Mouse (Mus musculus): ENCODE measurements around the gene Asap3.
A peak's percentile ranks its signal among the peaks of the same experiment; 100 is the strongest.

The Asap3 gene

DNA sequence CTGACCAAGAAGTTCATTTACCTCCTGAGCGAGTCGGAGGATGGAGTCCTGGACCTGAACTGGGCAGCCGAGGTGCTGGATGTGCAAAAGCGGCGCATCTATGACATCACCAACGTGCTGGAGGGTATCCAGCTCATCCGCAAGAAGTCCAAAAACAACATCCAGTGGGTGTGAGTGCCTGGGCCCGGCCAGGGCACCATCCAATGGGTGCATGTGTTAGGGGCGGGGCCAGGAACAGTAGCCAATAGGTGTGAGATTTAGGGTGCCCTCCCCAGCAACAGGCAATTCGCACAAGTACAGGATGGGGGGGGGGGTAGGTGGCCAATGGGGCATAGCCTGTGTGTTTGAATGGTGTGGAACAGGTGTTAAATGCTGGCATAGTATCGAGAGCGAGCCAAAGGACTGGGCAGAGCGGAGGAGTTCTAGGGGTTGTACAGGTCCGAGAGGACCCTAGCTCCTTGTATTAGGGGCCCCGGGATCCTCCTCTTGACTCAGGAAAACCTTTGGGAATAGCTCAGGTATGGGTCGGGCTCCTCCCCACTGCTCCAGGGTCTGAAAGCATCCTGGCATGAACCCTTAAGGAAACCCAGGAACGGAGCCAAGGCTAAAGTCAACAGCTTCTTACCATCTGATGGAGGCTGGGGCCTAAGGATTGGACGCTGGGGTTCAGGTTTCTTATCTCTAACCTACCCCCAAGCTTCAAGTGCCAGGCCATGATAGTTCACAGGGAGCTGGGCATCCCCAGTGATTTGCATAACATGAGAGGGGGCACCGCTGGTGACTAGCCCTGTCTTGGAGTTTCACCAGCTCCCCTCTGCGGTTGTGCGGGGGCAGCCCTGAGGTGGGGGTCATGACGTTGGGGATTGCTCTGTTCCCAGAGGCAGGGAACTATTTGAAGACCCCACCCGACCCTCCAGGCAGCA is 25.5 kb upstream of the Asap3 start:
- DNase-seq (ENCODE audit: low spot score in 2 of 2), result peak; percentile 52 to 71

GRCm38 (mm10) chr4:136181367-136181766 is 24.8 kb upstream of the Asap3 start:
- no peak for DNase-seq (ENCODE audit: low spot score in 2 of 2)

DNA sequence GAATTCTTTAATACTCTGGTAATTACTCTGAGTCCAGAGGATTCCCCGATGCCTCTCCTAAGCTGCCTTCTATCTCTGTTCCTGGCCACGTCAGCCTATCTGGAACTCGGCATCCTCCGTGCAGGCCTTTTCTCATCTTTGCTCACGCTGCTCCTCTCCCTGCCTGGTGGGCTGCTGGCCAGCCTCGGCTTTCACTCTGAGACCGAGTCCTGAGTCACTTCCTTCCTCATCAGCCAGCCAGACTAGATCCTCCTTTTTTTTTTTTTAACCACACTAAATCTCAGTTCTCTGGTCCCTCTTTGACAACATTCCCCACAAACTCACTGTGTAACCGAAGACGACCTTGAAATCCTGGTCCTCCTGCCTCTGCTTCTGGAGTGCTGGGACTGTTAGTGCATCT is 20.8 kb upstream of the Asap3 start:
- no peak for DNase-seq (ENCODE audit: low spot score in 2 of 2)

- no peak for DNase-seq (ENCODE audit: low spot score in 2 of 2)
Observed at GRCm38 (mm10) chr4:136186315-136186714, 19.9 kb upstream of the Asap3 start.

- no peak for DNase-seq (ENCODE audit: low spot score in 2 of 2)
Observed at GRCm38 (mm10) chr4:136186739-136187472, 19.3 kb upstream of the Asap3 start.

GRCm38 (mm10) chr4:136188973-136189737 is 17.0 kb upstream of the Asap3 start:
- no peak for DNase-seq (ENCODE audit: low spot score in 2 of 2)

GRCm38 (mm10) chr4:136189912-136190311 is 16.3 kb upstream of the Asap3 start:
- DNase-seq (ENCODE audit: low spot score in 2 of 2), result no peak

DNA sequence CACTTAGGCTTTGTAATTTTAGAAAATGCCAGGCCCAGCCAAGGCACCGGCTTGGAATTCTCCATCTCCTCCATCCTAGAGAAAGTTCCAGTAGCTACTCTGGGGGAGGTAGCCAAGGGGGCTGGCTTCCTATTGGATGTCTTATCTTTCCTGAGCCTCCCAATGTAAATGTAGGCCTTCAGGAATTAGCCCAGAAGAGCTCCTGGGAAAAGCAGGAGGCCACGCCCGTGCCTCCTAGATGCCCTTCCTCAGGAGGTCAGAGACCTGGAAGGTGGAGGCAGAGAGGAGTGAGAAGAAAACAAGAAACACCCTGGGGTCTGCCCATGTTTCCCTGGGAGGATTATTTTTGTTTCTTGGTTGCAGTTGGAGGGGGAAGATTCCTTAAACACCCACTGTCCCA is 12.6 kb upstream of the Asap3 start:
- no peak for DNase-seq (ENCODE audit: low spot score in 2 of 2)

- DNase-seq (ENCODE audit: low spot score in 2 of 2), result no peak
Observed at GRCm38 (mm10) chr4:136195029-136195428, 11.1 kb upstream of the Asap3 start.

GRCm38 (mm10) chr4:136195629-136196028 is 10.5 kb upstream of the Asap3 start:
- DNase-seq (ENCODE audit: low spot score in 2 of 2), result no peak

- no peak for DNase-seq (ENCODE audit: low spot score in 2 of 2)
Observed at GRCm38 (mm10) chr4:136196201-136196600, 10.0 kb upstream of the Asap3 start.

DNA sequence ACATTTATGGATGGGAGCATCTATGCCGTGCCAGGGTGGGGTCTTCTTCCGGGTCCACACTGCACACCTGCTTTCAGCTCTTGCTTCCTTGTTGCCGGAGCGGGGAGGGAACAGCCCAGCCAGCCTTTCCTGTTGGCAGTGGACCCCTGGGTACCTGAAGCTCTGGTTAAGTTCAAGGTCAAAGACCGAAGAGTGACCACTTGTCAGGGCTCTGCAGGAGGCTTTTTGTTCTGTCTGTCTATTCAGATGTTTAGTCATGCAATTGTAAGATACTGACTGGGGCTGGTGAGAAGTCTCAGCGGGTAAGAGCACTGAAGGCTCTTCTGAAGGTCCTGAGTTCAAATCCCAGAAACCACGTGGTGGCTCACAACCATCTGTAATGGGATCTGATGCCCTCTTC is 7.3 kb upstream of the Asap3 start:
- DNase-seq (ENCODE audit: low spot score in 2 of 2), result no peak

GRCm38 (mm10) chr4:136199562-136200292 is 6.4 kb upstream of the Asap3 start:
- no peak for DNase-seq (ENCODE audit: low spot score in 2 of 2)

DNA sequence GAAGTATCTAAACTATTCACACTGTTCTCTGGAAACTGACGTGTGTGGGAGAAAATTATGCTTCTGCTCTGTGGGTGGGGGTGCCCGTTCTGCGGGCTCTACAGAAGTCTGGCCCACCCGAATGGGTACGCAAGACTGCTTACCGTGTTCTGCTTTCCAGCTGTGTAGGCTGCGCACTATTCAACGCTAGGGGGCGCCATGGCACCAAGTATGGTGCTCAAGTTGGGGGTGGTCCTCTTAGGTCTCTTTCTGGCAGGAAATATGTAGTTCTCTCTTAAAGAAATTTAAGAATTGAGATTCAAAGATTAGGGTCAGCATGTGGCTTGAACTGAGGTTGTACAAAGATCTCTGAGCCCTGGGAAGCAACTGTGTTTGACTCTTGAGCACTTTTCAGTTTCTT is 3.7 kb upstream of the Asap3 start:
- DNase-seq (ENCODE audit: low spot score in 2 of 2), result peak in 1 of 2 experiments; percentile 63

DNA sequence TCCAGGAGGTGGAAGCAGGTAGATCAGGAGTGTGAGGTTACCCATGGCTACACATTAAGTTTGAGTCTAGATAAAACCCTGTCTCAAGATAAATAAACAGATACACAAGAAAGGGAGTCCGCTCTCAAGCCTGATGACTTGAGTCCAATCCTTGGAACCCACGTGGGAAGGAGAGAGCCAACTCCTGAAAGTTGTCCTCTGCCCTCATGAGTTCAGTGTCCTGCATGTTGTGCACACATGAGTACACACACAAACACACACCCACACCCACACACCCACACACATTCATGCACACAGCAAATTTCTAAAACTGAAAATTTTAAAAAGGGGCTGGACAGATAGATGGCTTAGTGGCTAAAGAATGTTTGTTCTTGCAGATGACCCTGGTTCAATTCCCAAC is 1.4 kb upstream of the Asap3 start:
- no peak for DNase-seq (ENCODE audit: low spot score in 2 of 2)

GRCm38 (mm10) chr4:136206943-136207342 is 778 bp downstream of the Asap3 start:
- no peak for DNase-seq (ENCODE audit: low spot score in 2 of 2)

DNA sequence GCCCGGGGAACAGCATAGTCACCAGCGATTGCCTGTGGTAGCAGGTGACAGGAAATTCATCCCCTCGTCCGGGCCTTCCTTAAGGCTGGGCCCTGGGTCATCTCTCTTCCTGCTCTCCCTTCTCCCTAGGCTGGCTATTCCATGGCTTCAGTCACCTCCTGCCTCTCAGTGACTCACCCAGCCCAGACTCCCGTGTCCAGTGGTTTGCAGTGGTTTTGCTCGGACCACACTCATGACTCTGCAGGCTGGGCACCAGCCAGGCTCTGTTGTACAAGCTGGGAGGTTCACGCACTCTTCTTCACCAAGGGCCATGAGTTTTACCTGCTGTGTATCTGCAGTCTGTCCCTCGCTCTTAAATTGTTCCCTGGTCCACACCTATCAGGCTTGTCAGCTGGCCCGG is 4.8 kb downstream of the Asap3 start:
- DNase-seq (ENCODE audit: low spot score in 2 of 2), result no peak

DNA sequence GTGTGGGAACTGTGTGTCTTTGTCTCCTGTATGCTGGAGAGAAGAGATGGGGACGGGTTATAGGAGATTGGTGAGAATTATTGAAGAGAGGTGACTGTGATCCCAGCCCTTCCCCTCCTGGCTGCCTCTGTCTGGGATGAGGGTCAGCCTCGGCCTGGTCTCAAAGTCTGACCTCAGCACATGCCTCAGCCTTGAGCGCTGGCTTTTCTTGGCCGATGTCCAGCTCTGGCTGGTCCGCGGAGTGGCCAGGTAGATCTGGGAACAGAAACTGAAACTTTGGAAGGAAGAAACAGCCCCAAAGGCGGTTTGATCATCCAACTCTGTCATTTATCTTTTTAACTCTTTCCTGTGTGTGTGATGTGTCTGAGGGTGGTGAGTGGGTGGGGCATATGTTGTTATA is 7.5 kb downstream of the Asap3 start:
- DNase-seq (ENCODE audit: low spot score in 2 of 2), result no peak

DNA sequence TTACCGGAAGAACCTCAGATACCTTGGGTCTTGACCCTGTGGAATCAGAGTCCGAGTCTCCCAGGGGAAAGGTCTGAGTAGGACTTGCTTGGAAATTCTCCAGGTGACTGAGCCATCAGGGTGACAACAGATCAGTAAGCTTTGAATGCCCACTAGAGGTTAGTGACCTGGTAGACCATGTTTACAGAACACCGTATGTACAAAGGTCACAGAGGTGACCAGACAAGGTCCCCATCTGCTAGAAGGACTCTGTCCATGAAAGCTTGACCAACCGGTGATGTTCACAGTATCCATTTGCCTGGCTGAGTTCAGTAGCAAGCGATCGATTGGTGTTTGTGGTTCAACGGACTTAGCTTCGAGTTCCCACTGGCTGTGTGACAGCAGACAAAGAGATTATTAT is 8.7 kb downstream of the Asap3 start:
- DNase-seq (ENCODE audit: low spot score in 2 of 2), result no peak

- DNase-seq (ENCODE audit: low spot score in 2 of 2), result no peak
Observed at GRCm38 (mm10) chr4:136215576-136215975, 9.4 kb downstream of the Asap3 start.

DNA sequence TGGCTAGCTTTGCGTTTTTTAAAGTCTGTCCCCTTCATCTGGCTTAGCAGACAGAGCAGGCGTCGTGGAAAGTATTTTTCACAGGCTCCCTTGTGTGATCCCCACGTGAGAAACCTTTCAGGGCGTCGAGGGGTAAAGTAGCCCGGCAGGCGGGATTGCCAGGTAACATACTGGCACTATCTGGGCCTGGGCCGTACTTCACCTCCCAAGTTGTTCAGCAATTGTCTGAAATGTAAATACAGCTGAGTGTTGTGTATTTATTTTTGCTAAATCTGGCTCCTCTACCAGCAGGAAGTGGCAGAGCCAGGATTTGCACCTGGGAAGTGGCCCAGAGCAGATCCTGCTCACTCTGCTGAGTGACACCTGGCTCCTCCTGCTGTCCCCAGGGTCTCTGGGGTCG is 10.9 kb downstream of the Asap3 start:
- no peak for DNase-seq (ENCODE audit: low spot score in 2 of 2)
